Mouse (Mus musculus) bone marrow macrophage, adult 2 months (primary cell): ENCODE results near the gene Tgfbr1.

ENCODE experiments used
- CTCF ChIP-seq: IDR thresholded peaks from 2 replicates; pipeline ENCODE4 v1.5.1; 2012; ENCODE audit warnings: low read depth, mild to moderate bottlenecking, low read length, moderate library complexity
- POLR2A ChIP-seq: IDR thresholded peaks from 2 replicates; pipeline ENCODE4 v1.6.1; 2012; ENCODE audit warnings: mild to moderate bottlenecking, low read depth, low read length, borderline replicate concordance

- TF ChIP-seq POLR2A (no peak), CTCF (no peak)
Measured at GRCm38 (mm10) chr4:47330378-47331052, 22.5 kb upstream of the Tgfbr1 start.
